Mouse (Mus musculus) macrophage (primary cell): Measurements from ENCODE around the gene Rnf213. TPM values are rescaled to one million over a fixed set of nuclear protein-coding genes. Genes with fewer than 3 reads are reported as not detected.
A peak's percentile ranks its signal among the peaks of the same experiment; 100 is the strongest.
"Not testable (repeated sequence)": the region's sequence is repeated elsewhere in the genome, so short reads cannot be mapped to it uniquely, and the experiment has no call there.

Experiments
- H3K27ac ChIP-seq: fragments of 350-480 bp; formaldehyde crosslinking; 2 replicates; pipeline ENCODE4 v1.9.0; 2021
- H3K36me3 ChIP-seq: fragments of 350-480 bp; formaldehyde crosslinking; 2 replicates; pipeline ENCODE4 v1.9.0; 2021; ENCODE audit errors: inconsistent target
- H3K4me3 ChIP-seq: fragments of 350-480 bp; formaldehyde crosslinking; 2 replicates; pipeline ENCODE4 v1.9.0; 2021; ENCODE audit errors: inconsistent target
- H3K79me2 ChIP-seq: fragments of 350-480 bp; formaldehyde crosslinking; 2 replicates; pipeline ENCODE4 v1.9.0; 2021; ENCODE audit errors: inconsistent target
- WGBS: methylation state at CpG from one replicate; pipeline ENCODE4 v1.1.7; 2026; ENCODE audit warnings: inconsistent platforms; ENCODE audit not compliant: missing documents; 5-methylcytosine and 5-hydroxymethylcytosine counted together
- polyA plus RNA-seq: library from polyadenylated mRNA; stranded (reverse); fragments of 250-400 nt; gene quantifications from 3 replicates; pipeline ENCODE4 v1.2.4, GENCODE M21; 2018; ENCODE audit warnings: inconsistent platforms

Rnf213 gene
- polyA plus RNA-seq, 1 experiment from 2014 or later = 276 TPM

DNA sequence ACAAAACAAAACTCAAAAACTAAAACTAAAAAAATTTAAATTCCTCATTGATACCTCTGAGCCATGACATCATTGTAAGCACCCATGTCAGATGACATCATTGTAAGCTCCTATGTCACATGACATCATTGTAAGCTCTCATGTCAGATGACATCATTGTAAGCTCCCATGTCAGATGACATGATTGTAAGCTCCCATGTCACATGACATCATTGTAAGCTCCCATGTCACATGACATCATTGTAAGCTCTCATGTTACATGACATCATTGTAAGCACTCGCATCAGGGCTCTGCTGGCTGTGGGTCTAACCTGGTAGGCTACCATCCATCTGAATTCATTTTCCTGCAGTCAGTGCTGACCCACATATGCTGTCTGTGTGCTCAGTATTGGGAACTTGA is 14.3 kb upstream of the Rnf213 start:
- 80% methylated on average over 1 of the region's 1 CpGs for WGBS
- Histone ChIP-seq H3K36me3 (peaks cover 41% of the 10 kb centered on the region), H3K4me3 (no peak overlapping the region), H3K79me2 (no peaks in the 10 kb centered on the region), H3K27ac (no peak overlapping the region)

DNA sequence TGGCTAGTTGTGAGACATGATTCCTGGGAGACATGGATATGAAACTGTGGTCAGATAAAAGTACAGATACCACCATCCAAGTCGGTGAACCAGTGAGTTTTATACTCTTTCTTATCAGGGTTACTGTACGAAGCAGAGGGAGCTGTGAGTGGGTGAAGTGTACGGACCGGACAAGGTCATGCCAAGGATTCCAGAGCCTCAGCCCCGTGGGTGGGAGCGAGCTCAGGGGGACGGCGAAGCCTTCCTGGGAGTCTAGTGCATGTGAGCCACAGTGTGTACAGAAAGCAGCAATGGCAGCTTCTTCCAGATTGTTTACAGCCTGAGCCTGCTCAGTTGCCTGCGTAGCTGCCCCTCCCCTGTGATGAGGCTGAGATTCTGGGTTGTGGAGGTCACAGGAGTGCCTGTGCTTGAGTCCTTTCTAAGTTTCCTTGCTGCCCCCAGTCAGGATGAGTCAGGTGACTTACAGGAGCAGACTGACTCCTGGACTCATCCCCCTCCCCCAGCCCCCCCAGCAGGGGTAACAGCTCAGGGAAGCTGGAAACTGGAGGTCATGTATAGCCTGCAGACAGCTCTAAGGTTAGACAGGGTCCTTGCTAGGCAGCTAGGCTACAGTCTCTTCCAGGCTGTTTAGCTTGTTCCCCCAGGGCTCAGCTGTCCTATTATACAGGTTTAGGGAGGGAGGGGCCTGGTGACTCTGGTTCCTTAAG is 11.1 kb upstream of the Rnf213 start:
- H3K36me3 ChIP-seq = peaks cover 32% of the 10 kb centered on the region
- no peaks in the 10 kb centered on the region for H3K79me2 ChIP-seq
- H3K27ac ChIP-seq = no peak overlapping the region
- no peak overlapping the region for H3K4me3 ChIP-seq
- 90% methylated on average over 8 of the region's 9 CpGs for WGBS

DNA sequence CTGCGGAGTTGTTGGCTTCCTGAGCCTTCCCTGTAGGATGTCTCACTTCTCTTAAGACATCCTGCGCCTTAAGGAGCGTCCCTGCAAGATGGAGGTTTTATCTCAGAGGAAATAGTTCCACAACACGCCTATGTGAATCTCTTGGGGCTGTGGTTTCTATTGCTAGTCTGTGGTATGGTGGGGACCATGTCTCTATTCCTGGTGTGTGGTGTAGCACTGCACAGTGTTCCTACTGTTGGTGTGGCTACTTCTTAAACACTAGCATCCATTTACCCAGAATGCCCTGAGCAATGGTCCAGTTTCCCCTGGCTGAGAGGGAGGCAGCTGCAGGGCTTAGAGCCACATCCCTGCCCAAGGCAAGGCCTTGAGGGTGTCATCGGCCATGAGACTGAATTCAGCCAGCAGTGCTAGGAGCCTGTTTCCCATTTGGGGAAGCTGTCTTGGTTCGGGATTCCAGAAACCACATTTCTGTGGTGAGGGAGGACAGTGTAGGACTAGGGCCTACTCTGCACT is 10.5 kb upstream of the Rnf213 start:
- 38% methylated on average over 6 of the region's 6 CpGs for WGBS
- Histone ChIP-seq H3K79me2 (no peaks in the 10 kb centered on the region), H3K36me3 (peaks cover 32% of the 10 kb centered on the region), H3K4me3 (no peak overlapping the region), H3K27ac (no peak overlapping the region)

DNA sequence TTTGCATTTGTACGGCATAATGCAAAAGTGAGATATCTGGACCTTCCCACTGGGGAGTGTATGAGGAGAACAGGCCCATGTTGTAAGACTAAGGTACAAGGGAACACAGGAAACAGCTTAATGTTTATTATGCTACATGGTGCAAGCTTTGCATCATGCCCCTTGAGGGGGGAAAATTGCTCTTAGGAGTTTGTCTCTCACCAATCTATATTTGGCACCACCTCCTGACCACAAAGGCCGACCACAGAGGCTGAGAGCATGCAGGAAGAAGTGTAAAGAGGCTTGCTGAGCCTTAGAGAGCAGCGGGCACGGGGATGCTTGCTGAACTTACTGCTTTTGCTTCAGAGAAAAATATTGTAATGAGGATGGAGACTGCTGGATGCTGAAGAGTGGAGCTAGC is 8.0 kb upstream of the Rnf213 start:
- H3K4me3 ChIP-seq = no peak overlapping the region
- H3K27ac ChIP-seq = no peak overlapping the region
- no peaks in the 10 kb centered on the region for H3K79me2 ChIP-seq
- H3K36me3 ChIP-seq = peaks cover 10% of the 10 kb centered on the region
- 9% methylated on average over 4 of the region's 4 CpGs for WGBS

DNA sequence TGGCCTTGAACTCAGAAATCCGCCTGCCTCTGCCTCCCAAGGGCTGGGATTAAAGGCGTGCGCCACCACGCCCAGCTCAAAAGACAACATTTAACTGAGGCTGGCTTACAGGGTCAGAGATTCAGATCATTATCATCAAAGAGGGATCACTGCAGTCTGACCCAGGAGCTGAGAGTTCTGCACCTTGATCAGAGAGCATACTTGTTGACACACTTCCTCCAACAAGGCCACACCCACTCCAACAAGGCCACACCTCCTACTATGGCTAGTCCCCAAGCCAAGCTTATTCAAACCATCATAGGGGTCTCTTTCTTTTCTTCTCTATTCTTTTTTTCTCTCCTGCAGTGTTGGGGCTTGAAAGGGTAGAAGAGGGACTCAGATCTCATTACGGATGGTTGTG is 6.6 kb upstream of the Rnf213 start:
- Histone ChIP-seq H3K79me2 (peaks cover 9% of the 10 kb centered on the region; the same call in 1 of the 2 replicates), H3K27ac (no peak overlapping the region), H3K4me3 (no peak overlapping the region), H3K36me3 (no peaks in the 10 kb centered on the region; the same call in 1 of the 2 replicates)
- 98% methylated on average over 5 of the region's 5 CpGs for WGBS

DNA sequence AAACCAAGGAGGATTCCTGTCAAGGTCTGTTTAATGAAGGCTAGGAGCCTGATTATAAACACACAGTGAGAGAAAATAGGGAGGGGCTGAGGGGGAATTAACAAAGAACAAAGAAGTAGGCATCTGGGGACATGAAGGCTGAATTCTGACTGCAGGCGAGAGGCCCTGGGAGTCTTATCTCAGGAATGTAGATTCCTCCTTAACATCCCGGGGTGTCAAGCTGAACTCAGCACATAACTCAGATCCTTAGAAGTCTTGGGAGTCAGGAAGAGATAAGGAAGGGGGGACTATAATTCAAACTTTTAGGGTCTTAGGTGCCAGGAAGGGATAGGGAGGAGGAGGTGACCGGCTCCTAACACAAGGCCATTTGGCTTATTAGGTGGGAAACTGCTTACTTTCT is 5.6 kb upstream of the Rnf213 start:
- peaks cover 18% of the 10 kb centered on the region; the same call in 1 of the 2 replicates for H3K79me2 ChIP-seq
- 69% methylated on average over 3 of the region's 3 CpGs for WGBS
- not testable (repeated sequence) for H3K36me3 ChIP-seq, H3K27ac ChIP-seq, H3K4me3 ChIP-seq

DNA sequence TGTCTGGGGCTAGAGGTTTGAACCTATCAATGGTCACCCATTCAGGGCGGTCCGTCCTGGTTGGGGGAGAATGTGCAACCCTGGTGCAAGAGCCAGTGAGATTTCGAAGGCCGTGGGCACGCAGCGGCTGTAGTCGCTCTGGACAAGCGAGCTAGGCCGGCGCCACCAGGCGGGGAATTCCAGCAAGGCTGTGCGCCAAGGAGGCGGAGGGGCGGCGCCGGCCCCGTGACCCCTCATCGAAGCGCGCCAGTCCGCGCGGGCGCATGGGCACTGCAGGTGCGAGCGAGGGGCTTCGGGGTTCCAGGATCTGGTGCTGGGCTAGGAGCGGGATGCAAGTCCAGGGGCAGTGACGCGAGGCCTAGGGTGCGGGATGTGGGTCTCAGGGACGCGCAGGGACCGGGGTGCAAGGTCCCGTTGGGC is 3.0 kb upstream of the Rnf213 start:
- Histone ChIP-seq H3K27ac (peak overlapping the region; percentile 95), H3K36me3 (peaks cover 3% of the 10 kb centered on the region; the same call in 1 of the 2 replicates), H3K4me3 (peak overlapping the region; percentile 98), H3K79me2 (peaks cover 42% of the 10 kb centered on the region)
- WGBS = 2% methylated on average over 30 of the region's 35 CpGs

DNA sequence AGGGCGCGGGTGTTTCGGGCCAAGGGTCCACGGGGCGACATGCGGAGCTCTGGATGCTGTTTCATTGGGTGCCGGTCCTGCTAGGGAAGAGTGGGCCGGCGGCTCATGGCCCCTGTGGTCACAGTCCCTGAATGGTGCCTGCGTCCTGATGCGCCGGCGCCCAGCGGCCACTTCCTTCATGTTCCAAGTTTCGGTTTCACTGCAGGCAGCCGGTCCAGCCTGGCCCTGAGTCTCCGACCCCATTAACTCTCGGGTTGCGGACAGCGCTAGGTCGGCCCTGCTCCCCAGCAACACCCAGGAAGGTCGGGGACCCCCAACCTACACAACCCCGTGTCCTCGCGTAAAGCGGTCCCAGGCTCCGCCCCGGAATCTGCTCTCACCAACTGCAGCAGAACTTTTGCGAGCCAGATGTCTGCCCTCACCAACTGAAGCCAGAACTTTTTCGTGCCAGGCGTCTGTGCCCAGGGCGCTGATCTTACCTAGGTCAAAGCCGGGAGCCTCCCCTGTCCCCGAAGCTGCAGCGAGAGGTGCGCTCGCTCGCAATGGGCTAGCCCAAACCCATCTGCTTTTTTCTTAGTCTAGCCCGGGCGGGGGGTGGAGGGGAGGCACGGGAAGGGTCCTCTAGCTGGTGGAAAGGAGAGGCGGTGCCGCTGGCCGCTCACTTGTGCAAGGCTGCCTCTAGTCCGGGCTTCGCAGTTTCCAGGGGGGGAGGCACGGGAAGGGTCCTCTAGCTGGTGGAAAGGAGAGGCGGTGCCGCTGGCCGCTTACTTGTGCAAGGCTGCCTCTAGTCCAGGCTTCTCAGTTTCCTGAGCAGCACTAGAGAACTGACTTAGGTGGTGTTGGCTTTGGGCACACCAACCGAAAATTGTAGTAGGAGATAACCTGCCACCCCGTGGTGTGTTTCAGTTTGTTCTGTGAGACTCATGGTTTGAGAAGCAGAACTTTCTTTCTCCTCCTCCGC is 2.3 kb upstream of the Rnf213 start:
- under 1% methylated on average over 52 of the region's 53 CpGs for WGBS
- Histone ChIP-seq H3K4me3 (peak overlapping the region; percentile 98), H3K36me3 (peaks cover 9% of the 10 kb centered on the region; the same call in 1 of the 2 replicates), H3K79me2 (peaks cover 49% of the 10 kb centered on the region), H3K27ac (peak overlapping the region; percentile 95)

DNA sequence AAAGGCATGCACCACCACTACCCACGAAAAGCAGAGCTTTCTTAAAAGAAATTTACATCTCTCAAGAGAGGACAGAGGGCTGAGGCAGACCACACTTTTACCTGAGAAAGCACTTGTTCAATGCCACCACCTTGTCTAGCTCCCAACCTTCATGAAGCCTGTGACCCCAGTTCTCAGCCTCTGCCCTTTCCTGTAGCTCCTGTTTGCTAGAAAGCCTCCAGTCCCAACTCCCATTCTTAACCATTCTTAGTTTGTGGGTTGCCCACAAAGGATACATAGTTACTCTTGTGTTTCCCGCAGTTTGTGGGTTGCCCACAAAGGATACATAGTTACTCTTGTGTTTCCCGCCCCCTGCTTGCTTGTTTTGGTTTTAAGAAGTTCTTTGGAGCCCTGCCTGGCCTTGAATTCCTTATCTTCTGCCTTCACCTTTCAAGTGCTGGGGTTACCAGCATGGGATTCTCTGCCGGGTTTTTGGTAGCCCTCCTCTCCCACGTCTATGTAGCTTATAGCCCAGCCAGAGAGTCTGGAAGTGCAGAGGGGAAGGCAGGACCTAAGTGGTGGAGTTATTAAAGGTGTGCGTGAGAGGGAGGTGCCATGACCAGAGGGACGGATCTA is 1.4 kb upstream of the Rnf213 start:
- peaks cover 19% of the 10 kb centered on the region for H3K36me3 ChIP-seq
- peak overlapping the region; percentile 95 for H3K27ac ChIP-seq
- H3K79me2 ChIP-seq = peaks cover 58% of the 10 kb centered on the region
- WGBS = 11% methylated on average over 7 of the region's 7 CpGs
- peak overlapping the region; percentile 98 for H3K4me3 ChIP-seq

DNA sequence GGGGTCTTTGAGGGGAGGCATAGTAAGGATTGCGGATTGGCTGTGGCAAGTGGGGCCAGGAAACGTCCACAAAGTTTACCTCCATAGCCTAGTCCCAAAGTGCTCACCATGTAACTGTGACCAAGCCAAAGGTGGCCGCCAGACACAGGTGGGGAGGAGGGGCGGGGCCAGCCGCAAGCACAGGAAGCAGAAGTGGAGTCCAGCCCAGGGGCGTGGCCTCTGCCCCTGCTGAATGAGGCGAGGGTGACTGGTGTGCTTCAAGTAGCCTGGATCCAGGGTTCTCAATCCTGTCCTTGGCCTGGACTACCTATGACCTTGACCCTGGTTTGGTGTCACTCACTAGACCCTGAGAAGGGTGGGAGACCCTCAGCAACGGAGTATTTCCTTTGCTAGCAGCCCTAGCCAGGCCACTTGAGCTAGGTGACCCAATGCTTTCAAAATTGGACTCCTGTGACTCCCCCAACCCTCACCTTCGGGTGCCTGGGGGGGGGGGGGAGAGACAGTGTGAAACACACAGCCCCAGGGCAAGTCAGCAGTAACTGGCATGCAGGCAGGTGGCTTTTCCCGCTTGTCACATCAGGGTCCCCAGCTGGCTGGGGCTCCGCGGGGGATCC is 792 bp upstream of the Rnf213 start:
- Histone ChIP-seq H3K79me2 (peaks cover 64% of the 10 kb centered on the region), H3K4me3 (peak overlapping the region; percentile 98), H3K36me3 (peaks cover 25% of the 10 kb centered on the region), H3K27ac (peak overlapping the region; percentile 95)
- WGBS = 8% methylated on average over 9 of the region's 12 CpGs

DNA sequence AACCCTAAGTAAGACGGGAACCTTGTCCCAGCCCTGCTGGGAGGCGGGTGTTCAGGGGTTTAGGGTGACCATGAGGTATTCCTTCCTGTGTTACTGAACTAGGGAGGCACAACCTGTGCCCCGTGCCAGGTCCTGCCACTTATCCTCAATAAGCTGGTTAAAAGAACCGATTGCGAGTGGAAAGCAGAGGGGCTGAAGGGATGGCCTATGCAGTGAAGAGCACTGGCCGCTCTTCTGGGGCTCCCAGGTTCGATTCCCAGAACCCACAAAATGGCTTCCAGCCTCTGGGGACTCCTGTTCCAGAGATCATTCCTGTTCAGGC is 544 bp downstream of the Rnf213 start:
- Histone ChIP-seq H3K27ac (peak overlapping the region; percentile 95), H3K36me3 (peaks cover 32% of the 10 kb centered on the region), H3K79me2 (peaks cover 78% of the 10 kb centered on the region), H3K4me3 (peak overlapping the region; percentile 98)
- WGBS = 1% methylated on average over 7 of the region's 7 CpGs

DNA sequence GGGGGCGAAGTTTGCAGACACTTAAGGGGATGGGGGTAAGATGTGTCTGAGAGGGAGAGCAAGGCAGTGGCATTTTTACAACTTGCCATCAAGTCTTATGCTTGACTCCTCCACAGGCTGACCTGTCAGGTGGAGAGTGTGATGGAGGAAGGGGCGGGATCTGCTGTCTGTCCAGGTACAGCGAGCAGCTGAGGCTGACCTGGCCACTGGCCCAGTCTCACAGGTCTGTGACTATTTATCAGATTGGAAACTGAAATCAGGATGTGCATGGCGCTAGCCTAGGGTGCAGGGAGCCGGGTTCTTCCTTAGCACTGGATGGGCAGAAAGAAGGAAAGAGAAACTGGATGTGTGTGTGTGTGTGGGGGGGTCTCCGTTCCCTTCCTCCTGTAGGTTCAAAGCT is 1.3 kb downstream of the Rnf213 start:
- Histone ChIP-seq H3K4me3 (peak overlapping the region; percentile 98), H3K79me2 (peaks cover 85% of the 10 kb centered on the region), H3K27ac (peak overlapping the region; percentile 95; the same call in 1 of the 2 replicates), H3K36me3 (peaks cover 37% of the 10 kb centered on the region)
- WGBS = 24% methylated on average over 5 of the region's 6 CpGs

DNA sequence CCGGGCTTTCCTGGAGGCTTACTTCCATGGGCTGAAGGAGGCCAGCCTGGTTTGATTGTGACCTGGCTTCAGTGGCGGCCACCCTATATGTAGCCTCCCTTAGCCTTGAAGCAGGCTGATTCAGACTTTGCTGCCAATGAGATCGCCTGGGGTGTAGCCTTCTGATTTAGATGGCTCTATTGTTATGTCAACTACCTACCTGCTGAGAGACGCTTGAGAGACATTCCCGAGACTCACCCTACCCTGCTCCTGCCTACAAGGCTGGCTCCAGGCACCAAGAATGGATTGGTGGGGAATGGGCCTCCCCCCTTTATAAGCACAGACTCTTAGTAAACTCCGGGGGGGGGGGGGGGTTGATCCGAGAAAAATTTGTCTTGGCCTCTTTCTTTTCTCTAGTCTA is 2.5 kb downstream of the Rnf213 start:
- Histone ChIP-seq H3K79me2 (peaks cover 97% of the 10 kb centered on the region), H3K4me3 (peak overlapping the region; percentile 98), H3K36me3 (peaks cover 37% of the 10 kb centered on the region), H3K27ac (no peak overlapping the region)
- 78% methylated on average over 7 of the region's 7 CpGs for WGBS

DNA sequence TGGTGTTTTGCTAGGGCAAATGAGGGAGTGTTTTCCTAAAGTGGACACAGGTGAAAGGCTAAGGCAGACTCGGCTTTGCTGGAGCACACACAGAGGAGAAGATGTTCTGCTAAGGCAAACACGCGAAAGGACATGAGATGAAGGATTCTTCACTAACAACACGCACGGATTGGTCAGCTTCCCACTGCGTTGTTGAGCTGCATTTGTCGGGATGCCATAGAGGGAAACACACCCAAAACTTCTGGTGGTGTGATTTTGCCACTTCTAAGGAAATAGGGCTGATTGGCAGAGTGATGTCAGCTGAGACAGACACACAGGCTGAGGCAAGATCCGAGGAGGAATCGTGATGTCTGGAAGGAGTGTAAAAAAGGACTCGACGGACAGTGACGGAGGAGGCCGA is 3.0 kb downstream of the Rnf213 start:
- WGBS = 93% methylated on average over 13 of the region's 13 CpGs
- peak overlapping the region; percentile 98; the same call in 1 of the 2 replicates for H3K4me3 ChIP-seq
- peaks cover 37% of the 10 kb centered on the region for H3K36me3 ChIP-seq
- H3K27ac ChIP-seq = no peak overlapping the region
- H3K79me2 ChIP-seq = peaks cover 98% of the 10 kb centered on the region
